Mouse (Mus musculus): ENCODE data around the gene Glis2. TPM values are rescaled to one million over a fixed set of nuclear protein-coding genes. Genes with fewer than 3 reads are reported as not detected.

Glis2 gene
- total RNA-seq, 2 experiments from 2014 or later = 15.4 to 16.2 TPM

DNA sequence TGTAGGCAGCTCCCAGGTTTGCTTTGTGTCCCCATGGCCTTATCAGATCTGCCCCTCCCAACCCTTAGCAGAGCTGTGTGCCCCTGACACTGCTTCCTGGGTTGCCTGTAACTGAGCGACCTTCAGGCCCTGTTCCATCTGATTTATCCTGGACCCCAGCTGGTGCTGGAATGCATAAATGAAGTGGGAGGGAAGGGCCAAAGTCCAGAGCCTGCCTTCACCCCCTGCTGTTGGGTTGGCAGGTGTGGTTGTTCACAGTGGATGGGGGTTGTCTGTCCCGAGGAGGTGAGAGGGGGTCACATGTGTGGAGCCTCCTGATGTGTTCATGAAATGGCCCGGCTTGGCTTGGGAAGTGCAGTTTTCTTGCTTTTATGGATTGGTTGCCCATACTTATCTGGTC, 7.7 kb downstream of the Glis2 start:
- DNase-seq (ENCODE audit: extremely low spot score in 1 of 2, low spot score in 1 of 2) = no peak

- DNase-seq (ENCODE audit: extremely low spot score in 1 of 2, low spot score in 1 of 2) = no peak
Measured at GRCm38 (mm10) chr16:4602766-4603452, 8.4 kb downstream of the Glis2 start.

- DNase-seq (ENCODE audit: extremely low spot score in 1 of 2, low spot score in 1 of 2) = no peak
Measured at GRCm38 (mm10) chr16:4603453-4603837, 8.9 kb downstream of the Glis2 start.

DNA sequence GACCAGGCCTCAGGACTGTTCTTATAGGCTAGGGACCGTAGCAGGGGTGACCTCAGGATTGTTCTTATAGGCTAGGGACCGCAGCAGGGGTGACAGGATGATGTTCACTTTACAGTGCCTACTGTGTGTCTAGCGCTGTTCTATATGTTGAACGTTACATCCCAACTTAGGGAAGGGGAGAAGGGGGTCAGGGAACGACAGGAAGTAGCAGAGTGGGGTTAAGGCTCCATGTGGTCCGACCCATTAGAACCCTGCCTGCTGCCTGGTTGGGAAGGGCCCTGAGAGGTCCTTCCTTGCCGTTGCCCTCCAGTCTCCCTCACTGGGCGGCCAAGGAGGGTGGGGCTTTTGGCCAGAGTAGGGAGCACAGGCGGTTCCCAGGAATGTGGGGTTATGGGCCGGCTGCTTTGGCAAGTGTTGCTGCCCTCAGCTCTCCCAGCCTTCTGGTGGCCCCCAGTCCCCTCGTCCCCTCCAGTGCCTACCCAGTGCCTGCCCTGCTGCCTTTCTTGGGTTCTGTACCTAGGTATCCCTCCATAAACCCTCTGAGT, 9.9 kb downstream of the Glis2 start:
- DNase-seq (ENCODE audit: extremely low spot score in 1 of 2, low spot score in 1 of 2) = no peak

GRCm38 (mm10) chr16:4605514-4606131, 11.1 kb downstream of the Glis2 start:
- DNase-seq (ENCODE audit: extremely low spot score in 1 of 2, low spot score in 1 of 2) = no peak

DNA sequence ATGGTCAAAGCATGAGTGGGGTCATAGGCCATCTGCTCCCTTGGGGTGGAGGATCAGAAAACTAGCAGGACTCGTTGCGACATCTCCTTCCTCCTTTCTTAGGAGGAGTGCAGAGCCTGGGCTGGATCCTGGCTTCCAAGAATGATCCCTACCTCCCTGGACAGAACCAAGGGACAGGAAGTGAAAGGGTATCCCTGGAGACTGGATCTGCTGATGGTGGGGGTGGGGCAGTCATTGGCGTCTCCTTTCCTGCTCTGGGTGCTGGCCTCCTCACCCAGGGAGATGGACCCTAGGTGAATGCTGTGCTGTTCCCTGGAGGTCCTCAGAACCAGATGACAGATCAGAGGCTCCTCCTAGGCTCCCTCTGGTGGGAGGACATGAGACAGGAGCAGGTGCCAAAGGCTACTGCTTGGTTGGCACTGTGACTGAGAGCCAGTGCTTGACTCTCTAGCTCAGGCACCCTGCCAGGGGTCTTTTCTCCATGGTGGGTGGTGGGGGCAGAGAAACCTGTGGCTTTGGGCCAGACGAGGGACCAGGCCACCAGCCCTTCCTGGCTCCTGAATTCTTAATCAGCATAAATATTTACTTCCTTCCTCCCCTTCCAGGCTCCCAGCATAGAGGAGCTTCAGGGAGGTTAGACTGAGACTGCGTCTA, 12.0 kb downstream of the Glis2 start:
- DNase-seq (ENCODE audit: extremely low spot score in 1 of 2, low spot score in 1 of 2) = peak in 1 of 2 experiments; percentile 38

DNA sequence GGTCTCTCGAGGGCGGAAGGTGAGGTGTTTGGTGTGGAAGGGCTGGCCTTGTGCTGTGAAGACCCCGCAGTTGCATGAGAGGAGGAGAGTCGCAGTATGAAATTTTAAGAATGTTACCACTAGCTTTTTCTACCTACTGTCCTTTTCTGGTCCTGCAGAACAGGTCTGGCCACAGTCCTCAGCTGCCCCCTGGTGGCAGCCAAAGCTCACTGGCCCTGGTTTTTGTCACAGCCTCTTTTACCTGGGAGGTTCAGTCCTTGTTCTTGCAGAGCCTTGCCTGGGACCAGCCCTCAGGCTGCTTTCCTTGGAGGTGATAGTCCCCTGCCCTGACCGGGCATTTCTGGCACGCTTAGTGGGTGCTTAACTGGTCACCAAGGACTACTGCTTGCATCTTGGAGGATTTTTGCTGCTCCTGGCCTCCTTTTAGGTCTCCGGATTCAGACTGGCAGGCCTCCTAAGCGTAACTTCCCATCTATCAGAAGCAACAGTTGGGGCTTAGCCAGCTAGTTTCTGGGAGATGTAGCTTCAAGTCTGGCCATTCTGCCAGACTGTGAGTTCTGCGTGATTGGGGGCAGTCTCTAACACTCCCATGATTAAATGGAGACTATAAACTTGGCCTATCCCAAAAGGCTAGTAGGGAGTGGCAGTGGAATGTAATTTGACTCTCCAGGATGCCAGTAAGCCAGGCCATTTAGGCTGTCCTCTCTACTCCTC, 13.5 kb downstream of the Glis2 start:
- DNase-seq (ENCODE audit: extremely low spot score in 1 of 2, low spot score in 1 of 2) = peak; percentile 65 to 71

DNA sequence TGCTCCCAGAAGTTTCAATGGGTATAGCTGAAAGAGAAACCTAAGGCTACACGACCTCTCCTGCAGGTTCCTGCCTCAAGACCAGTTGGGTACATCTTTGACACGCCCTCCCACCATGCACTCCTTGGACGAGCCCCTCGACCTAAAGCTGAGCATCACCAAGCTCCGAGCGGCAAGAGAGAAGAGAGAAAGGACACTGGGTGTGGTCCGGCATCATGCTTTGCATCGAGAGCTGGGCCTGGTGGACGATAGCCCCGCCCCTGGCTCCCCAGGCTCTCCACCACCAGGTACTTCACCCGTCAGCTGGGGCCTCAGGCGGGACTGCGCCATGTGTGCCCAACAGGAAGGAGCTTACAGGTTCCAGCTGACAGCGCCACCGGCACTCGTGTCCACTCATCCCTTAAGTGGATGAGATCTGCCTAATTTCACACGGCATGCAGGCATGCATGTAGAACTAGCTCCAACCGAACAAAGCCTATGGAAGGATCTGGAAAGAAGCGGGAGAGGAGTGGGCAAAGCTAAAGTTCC, 14.1 kb downstream of the Glis2 start:
- no peak for DNase-seq (ENCODE audit: extremely low spot score in 1 of 2, low spot score in 1 of 2)

- no peak for DNase-seq (ENCODE audit: extremely low spot score in 1 of 2, low spot score in 1 of 2)
Measured at GRCm38 (mm10) chr16:4611193-4611592, 16.7 kb downstream of the Glis2 start.

DNA sequence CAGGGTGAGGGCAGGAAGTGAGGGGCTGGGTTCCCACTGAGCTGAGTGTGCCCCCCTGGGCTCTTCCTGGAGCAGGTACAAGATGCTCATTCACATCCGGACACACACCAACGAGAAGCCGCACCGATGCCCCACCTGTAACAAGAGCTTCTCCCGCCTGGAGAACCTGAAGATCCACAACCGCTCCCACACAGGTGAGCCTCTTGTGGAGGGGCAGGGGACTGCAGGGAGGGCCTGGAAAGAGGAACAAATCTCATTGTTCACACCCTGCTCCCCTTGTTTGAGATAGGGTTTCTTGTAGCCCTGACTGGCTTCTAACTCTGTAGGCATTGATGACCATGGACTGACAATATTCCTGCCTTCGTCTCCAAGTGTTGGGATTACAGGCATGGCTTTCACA, 17.2 kb downstream of the Glis2 start:
- DNase-seq (ENCODE audit: extremely low spot score in 1 of 2, low spot score in 1 of 2) = no peak

DNA sequence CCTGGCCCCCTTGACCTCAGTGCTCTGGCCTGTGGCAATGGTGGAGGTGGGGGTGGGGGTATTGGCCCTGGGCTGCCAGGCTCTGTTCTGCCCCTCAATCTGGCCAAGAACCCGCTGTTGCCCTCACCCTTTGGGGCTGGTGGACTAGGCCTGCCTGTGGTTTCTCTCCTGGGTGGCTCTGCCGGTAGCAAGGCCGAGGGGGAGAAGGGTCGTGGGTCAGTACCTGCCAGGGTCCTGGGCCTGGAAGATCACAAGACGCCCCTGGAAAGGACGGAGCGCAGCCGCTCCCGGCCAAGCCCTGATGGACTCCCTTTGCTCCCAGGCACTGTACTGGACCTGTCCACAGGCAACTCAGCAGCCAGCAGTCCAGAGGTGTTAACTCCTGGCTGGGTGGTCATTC, 19.2 kb downstream of the Glis2 start:
- DNase-seq (ENCODE audit: extremely low spot score in 1 of 2, low spot score in 1 of 2) = no peak

GRCm38 (mm10) chr16:4614639-4615038, 20.1 kb downstream of the Glis2 start:
- no peak for DNase-seq (ENCODE audit: extremely low spot score in 1 of 2, low spot score in 1 of 2)

DNA sequence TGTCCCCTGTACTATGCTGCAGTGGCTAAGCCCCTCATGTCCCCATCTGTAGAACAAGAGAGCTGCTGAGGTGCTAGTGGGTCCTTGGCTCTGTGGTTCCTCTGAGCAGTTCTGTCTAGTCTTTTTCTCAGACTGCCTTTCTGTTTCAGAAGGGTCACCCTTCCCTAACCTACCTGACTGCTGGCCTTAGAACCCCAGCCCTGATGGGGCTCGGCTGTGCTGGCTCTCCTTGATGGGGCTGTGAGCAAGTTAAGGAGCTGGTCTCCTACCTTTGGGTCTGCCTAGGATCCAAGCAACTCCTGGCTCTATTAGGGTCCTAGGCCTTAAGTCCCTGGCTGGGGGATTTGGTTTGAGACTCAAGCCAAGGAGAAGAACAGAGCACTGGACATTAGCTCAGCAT, 20.8 kb downstream of the Glis2 start:
- DNase-seq (ENCODE audit: extremely low spot score in 1 of 2, low spot score in 1 of 2) = no peak

DNA sequence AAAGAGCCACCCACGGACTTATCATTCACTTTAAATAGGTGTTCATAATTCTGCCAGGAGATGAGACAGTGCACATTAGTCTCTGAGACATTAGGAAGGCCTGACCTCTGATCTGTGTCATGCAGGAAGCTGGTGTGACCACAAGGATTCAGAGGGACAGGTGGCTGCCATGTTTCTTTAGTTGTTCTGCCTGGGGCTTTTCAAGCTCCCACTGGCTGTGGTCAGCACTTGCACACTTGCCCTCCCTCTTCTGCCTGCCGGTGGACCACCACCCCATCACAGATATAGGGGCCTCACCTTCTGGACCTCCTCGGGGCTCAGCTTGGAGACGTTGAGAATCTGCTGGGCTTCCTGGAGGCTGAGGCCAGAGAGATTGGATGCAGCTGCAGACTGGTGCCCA, 22.3 kb downstream of the Glis2 start:
- DNase-seq (ENCODE audit: extremely low spot score in 1 of 2, low spot score in 1 of 2) = no peak

DNA sequence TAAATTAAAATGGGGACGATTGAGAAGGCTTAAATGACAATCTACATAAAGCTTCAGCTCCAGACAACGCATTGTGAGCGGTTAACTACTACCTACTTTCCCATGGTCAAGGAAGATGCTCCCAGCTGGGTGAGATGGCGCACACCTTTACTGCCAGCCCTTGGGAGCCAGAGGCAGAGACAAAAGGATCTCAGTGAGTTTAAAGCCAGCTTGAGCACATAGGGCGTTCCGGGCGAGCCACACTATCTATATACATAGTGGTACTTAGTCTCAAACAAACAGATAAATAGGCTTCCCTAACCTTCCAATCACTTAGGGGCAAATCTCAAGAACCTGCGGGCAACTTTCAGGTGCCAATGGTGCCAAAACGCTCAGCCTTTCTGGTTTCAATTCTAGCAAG, 29.6 kb downstream of the Glis2 start:
- no peak for DNase-seq (ENCODE audit: extremely low spot score in 1 of 2, low spot score in 1 of 2)

DNA sequence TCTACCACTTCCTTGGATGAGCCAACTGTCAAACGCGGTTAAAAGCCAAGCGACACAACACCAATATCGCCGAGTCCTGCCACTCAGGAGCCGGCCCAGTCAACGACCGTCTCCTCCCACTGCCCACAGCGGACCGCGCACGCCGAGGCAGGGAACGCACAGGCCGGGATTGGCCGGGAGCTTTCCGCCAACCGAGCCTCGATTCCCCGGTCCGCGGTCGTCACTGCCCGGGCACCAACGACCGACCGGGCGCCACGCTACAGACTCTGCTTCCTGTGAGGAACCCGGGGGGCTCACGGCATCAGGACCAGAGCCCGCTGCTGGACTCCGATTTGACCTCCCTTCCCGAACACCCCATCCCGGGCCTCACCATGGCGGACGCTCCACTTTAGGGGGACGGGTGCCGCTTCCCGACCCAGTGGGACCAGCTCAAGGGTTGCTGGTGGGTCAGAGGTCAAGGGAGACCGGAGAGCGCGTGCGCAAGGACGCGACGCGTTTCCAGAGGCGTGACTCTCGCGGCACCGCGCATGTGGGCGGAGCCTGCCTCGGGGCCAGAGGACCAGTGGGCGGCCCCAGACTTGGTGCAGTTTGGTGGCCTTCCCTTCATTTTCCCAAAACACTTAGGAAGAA, 30.1 kb downstream of the Glis2 start, which contains the start of gene Pam16:
Pam16 (minus strand) TSS at position 508 of the 630 bp plus-strand sequence.
- peak; percentile 81 to 92 for DNase-seq (ENCODE audit: extremely low spot score in 1 of 2, low spot score in 1 of 2)

DNA sequence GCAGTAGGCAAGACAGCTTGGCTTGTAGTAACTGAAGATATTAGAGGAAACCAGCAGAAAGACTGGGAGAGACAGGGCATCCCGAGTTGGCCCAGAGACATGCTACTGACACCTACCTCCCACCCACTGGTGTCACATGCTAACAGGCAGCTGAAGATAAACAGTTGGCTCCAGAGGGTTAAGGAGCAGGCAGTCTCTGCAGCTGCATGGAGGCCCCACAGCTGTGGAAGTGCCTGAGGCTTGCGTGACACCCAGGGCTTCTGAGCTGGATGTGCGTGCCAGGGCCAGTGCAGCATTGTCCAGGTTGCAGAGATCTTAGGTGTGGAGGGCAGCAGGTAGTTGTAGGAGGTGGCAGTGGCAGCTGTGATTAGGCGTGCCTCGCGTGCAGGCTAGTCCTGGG, 32.6 kb downstream of the Glis2 start:
- no peak for DNase-seq (ENCODE audit: extremely low spot score in 1 of 2, low spot score in 1 of 2)

DNA sequence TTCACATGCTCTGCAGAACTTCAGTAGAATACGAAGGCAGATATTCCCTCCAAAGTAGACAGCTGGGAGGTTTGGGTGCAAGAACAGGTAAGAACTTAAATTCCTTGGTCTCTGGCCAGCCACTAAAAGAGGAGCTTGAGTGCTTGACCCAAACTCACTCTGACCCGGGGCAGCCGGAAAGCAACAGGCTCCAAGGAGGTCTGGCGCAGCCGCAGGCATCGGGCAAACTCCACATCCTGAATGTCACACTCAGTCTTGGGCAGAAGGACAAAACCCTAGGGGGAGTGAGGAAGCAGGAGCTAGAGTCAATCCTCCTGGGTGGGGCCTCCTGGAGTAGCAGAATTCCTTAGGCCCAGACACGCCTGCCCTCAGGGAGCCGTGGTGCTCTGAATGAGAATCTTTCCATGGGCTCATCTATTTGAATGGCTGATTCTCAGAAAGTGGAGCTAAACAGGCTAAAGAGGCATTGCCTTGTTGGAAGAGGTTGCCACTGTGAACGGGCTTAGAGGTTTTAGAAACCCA, 34.4 kb downstream of the Glis2 start:
- DNase-seq (ENCODE audit: extremely low spot score in 1 of 2, low spot score in 1 of 2) = no peak

GRCm38 (mm10) chr16:4629950-4630349, 35.4 kb downstream of the Glis2 start:
- peak; percentile 61 to 88 for DNase-seq (ENCODE audit: extremely low spot score in 1 of 2, low spot score in 1 of 2)

DNA sequence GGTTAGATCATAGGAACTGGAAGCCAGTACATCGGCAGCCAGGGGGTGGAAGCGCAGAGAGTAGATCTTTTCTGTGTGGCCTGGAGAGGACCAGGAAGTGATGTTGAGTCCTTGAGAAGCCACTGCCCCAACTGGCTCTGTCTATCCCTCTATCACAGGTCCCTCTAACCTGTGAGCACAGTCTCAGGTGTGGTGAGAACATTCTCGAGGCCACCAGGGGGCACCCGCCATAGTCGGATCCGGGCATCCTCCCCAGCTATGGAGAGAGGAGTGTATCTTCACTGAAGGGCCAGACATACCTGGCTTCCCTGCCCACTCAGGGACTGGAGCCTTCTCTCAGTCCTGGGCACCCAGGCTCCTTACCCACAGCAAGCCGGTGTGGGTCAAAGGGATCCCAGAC, 37.5 kb downstream of the Glis2 start:
- DNase-seq (ENCODE audit: extremely low spot score in 1 of 2, low spot score in 1 of 2) = no peak
